Mouse (Mus musculus): ENCODE results near the gene Tnpo1.

DNA sequence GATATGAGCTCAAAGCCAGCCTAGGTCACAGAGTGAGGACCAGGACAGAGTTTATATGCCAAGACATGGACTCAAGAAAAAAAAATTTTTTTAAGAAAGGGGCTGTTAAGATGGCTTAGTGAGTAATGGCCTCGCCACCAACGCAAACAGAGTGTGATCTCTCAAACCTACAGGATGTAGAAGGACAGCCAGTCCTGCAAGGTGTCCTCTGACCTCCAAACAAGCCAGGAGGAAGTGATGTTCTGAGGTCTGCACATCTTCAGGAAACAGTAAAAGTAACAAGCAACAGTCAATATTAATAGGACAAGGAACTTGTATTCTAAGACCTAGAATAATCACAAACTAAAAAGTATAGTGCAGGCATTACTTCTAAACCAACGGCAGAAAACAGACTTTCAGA is 123.2 kb downstream of the Tnpo1 start:
- TF ChIP-seq CTCF (IDR thresholded peaks at IDR 0.05; ENCODE audit: low read depth) (no peak), EP300 (IDR thresholded peaks at IDR 0.05; ENCODE audit: low read depth) (no peak)
